Mouse (Mus musculus) cerebellum, adult 2 months (tissue): Measurements from ENCODE around the gene Jakmip3. TPM values are rescaled to one million over a fixed set of nuclear protein-coding genes. Genes with fewer than 3 reads are reported as not detected.
A peak's percentile ranks its signal among the peaks of the same experiment; 100 is the strongest.

Experiments
- DNase-seq, 2 experiments: peaks; one replicate each; pipeline ENCODE4 v3.0.0; 2021
- H3K27ac ChIP-seq: fragments of 200-500 bp; 2 replicates; pipeline ENCODE4 v1.5.1; 2012; ENCODE audit warnings: low read length, control low read depth, inconsistent platforms; ENCODE audit not compliant: insufficient read depth
- H3K27me3 ChIP-seq: fragments of 200-500 bp; 2 replicates; pipeline ENCODE4 v1.6.1; 2012; ENCODE audit warnings: inconsistent platforms, mild to moderate bottlenecking, low read length, moderate library complexity; ENCODE audit not compliant: control insufficient read depth, insufficient read depth
- H3K4me1 ChIP-seq: fragments of 200-500 bp; 2 replicates; pipeline ENCODE4 v1.6.1; 2011; ENCODE audit warnings: low read length; ENCODE audit not compliant: control insufficient read depth, insufficient read depth
- H3K4me3 ChIP-seq: fragments of 200-500 bp; replicated peaks from 2 replicates; pipeline ENCODE3; 2011; ENCODE audit warnings: mild to moderate bottlenecking, low read depth, low read length, control low read depth; ENCODE audit not compliant: insufficient read depth
- CTCF ChIP-seq: fragments of 200-500 bp; IDR thresholded peaks from 2 replicates; pipeline ENCODE4 v1.5.1; 2011; ENCODE audit warnings: low read depth, mild to moderate bottlenecking, control low read depth, low read length, moderate library complexity, borderline replicate concordance; ENCODE audit not compliant: insufficient read depth
- POLR2A ChIP-seq: fragments of 200-500 bp; IDR thresholded peaks from 2 replicates; pipeline ENCODE4 v1.6.1; 2011; ENCODE audit warnings: low read length, control low read depth, borderline replicate concordance; ENCODE audit not compliant: insufficient read depth
- WGBS: fragments of 180-500 bp; shearing (Covaris S2); methylation state at CpG from one replicate; pipeline ENCODE4 v1.1.7; 2018; 5-methylcytosine and 5-hydroxymethylcytosine counted together
- polyA plus RNA-seq: library from polyadenylated mRNA; depleted of rRNA; stranded (reverse); fragments of >200 nt; gene quantifications from 2 replicates; pipeline ENCODE4 v1.2.3, GENCODE M21; 2012; rRNA removed

Jakmip3 gene
- polyA plus RNA-seq: 47.6 and 49.0 TPM in 2 replicates

DNA sequence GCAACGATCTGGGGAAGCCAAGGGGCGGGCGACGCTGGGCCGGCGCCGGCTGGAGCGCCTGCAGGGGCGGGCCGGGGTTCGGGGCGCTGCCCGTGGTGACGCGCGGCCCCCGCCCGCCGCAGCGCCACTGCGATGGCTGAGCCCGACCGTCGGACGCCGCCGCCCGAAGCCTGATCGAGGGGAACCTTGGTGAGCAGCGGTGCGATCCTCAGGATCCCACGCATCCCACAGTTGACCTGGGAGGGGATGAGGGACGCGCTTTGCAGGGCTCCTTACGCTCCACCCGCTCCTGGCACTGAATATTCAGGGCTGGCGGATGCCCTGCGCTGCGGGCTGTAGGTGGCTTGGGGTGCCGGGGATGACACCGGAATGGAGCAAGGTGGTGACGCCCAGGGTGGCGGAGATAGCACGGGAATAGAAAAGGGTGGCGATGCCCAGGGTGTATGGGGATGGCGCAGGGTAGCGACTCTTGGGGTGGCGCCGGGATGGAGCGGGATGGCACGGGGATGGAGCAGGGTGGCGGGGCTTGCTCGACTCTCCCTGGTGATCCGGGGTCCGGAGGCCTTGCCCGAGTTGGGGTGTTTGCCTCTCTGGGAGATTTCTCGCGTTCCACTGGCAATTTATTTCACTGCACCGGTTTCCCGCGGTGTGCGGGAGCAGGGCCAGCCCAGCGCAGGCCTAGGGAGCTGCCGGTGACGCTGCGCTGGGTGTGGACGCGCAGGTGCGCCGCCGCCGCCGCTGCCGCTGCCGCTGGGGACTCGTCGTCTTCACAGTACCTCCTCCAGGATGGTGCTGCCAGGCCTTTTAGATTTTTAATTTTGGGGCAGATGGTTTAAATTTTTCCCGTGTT is at the start of gene Jakmip3:
Gene Jakmip3 (plus strand): TSS at position 119 of the 850 bp plus-strand sequence.
- no peak for TF ChIP-seq CTCF
- TF ChIP-seq POLR2A: peak; percentile 46; the same call in 1 of the 2 replicates
- Histone ChIP-seq H3K4me1 (no peaks in the 10 kb centered on the region; the same call in 1 of the 2 replicates), H3K27ac (peak within 1 kb of the TSS; percentile 91), H3K27me3 (no peaks in the 10 kb centered on the region), H3K4me3 (peak within 1 kb of the TSS; percentile 75)
- DNase-seq: peak; percentile 82 to 84
- WGBS: under 1% methylated on average over 78 of the region's 78 CpGs

DNA sequence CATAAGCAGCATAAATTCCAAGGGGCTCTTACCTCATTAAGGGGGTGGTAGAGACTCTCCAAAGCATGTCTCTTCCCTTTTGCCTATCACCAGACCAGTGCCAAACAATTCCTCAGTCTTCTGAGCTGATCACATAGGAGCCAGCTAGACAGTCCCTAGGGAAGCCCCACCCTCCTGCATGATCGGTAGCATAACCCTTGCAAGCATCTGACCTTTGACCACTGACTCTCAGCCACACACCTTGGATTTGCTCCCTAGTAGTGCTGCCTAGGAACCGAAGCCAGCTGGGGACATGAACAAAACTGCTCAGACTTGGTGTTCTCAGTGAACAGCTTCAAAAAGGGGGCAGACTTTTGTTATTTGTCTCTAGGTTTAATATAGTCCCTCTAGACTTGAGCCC is 42.4 kb upstream of the Jakmip3 start:
- 67% methylated on average over 2 of the region's 2 CpGs for WGBS
- TF ChIP-seq CTCF (no peak), POLR2A (no peak)
- Histone ChIP-seq H3K4me1 (no peaks in the 10 kb centered on the region), H3K27me3 (no peaks in the 10 kb centered on the region), H3K4me3 (no peak overlapping the region), H3K27ac (no peak overlapping the region)
- no peak for DNase-seq

DNA sequence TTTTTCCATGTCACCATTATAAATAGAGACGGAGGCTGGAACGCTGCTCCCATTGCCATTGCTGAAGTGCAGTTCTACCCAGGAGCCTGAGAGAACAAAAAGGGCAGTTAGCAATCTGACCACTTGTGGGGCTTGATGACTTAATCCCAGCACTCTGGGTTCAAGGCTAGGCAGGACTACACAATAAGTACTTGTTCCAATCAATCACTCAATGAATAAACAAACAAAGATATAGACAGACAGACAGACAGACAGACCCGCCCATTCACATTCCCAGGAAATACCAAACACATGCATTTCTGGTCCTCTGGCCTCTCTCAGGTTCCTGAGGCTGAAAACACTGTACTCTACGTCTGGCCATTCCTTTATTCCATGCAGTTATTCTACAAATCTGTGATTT is 41.8 kb upstream of the Jakmip3 start:
- H3K4me1 ChIP-seq: no peaks in the 10 kb centered on the region
- TF ChIP-seq POLR2A (no peak), CTCF (no peak)
- WGBS: 59% methylated on average over 4 of the region's 4 CpGs

DNA sequence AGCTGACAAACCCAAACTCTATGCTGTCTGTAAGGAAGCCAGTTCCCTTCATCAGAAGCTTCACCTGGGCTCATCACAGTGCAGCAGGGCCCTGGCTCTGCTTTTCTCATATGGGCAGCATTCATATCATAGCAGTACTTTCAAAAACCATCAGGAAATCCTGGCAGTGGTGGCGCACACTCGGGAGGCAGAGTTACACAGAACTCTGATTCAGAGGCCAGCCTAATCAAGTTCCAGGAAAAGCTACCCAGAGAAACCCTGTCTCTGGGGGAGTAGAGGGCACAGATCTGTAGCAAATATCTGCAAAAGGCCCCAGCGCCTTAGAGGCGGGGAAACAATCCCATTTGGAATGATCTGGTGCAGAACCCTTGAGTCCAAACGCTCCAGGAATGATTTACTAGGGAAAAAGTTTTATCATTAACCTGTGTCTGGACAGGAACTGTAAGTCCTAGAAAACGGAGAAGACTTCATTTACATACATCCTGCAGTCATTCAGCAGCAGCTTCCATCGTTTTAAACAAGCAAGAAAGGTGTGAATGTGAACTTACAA is 36.6 kb upstream of the Jakmip3 start:
- TF ChIP-seq POLR2A (no peak), CTCF (no peak)
- Histone ChIP-seq H3K27ac (no peak overlapping the region), H3K4me1 (peaks cover 6% of the 10 kb centered on the region), H3K4me3 (no peak overlapping the region), H3K27me3 (no peaks in the 10 kb centered on the region)
- 82% methylated on average over 7 of the region's 7 CpGs for WGBS
- no peak for DNase-seq

More for the DNA sequence above, 41.8 kb upstream of the Jakmip3 start:
- no peak overlapping the region for H3K4me3 ChIP-seq
- H3K27me3 ChIP-seq: no peaks in the 10 kb centered on the region
- H3K27ac ChIP-seq: no peak overlapping the region
- DNase-seq: no peak

DNA sequence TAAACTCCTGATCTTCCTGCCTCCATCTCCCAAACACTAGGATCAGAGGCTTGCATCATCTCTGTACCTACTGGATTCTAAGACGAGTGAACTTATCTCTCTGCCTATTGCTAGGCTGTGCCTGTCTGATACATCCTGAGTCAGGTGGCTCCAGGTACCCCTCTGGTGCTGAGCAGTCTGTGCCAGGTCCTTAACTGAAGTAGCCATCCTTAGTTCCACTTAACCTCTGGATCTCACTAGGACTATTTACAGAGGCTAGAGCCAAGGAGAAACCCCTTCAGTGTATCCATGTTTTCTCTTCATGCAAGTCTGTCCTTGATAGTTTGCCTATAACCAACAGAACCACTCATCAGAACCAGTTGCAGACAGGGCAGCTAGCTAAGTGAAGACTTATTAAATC is 34.1 kb upstream of the Jakmip3 start:
- TF ChIP-seq POLR2A (no peak), CTCF (no peak)
- Histone ChIP-seq H3K27ac (no peak overlapping the region), H3K4me3 (peak overlapping the region; percentile 47)

DNA sequence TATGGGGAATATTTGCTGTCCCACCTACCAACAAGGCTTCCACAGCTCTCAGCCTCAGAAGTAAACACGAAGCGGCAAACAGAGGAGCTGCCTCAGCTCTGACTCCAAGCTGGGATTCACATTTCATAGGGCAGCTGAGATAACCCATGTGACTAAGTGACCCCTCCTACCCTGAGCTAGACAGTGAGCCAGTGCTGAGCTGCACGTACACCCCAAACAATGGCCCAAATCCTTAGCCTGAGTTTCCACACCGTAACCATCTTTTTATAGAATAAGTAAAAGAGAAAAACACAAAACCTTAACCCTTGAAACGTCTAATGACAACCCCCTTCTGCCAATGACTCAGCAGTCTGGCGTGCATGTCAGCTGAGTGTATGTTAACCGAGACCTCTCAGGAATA is 33.5 kb upstream of the Jakmip3 start:
- 16% methylated on average over 7 of the region's 7 CpGs for WGBS
- Histone ChIP-seq H3K27ac (no peak overlapping the region), H3K27me3 (no peaks in the 10 kb centered on the region), H3K4me1 (peaks cover 6% of the 10 kb centered on the region), H3K4me3 (peak overlapping the region; percentile 47)
- TF ChIP-seq POLR2A: peak; percentile 21; the same call in 1 of the 2 replicates
- TF ChIP-seq CTCF: no peak
- peak; percentile 52 to 61 for DNase-seq

More for the DNA sequence above, 34.1 kb upstream of the Jakmip3 start:
- no peaks in the 10 kb centered on the region for H3K27me3 ChIP-seq
- DNase-seq: no peak
- H3K4me1 ChIP-seq: peaks cover 6% of the 10 kb centered on the region
- 56% methylated on average over 1 of the region's 1 CpGs for WGBS

DNA sequence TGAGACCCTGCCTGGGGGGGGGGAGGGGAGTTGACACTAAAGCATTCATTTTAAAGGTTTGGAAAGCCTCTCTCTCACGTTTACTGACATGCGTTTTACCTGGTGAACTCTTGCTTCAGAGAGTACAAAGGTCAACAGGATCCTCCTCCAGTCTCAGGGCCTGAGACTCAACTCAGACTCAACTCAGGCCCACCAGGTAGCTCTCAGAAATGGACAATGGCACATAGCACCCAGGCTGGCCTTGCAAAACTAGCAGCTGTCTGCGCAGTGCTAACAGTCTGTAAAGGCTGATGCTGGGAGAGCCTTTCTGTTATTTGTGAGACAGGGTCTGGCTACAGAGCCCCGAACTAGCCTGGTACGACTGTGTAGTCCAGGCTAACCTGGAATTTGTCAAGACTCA is 32.6 kb upstream of the Jakmip3 start:
- Histone ChIP-seq H3K27me3 (no peaks in the 10 kb centered on the region), H3K4me1 (peaks cover 6% of the 10 kb centered on the region), H3K27ac (no peak overlapping the region), H3K4me3 (peak overlapping the region; percentile 16)
- no peak for DNase-seq
- TF ChIP-seq CTCF (no peak), POLR2A (no peak)
- WGBS: 89% methylated on average over 5 of the region's 5 CpGs
